Mouse (Mus musculus): Measurements from ENCODE around the gene Hibch. TPM values are rescaled to one million over a fixed set of nuclear protein-coding genes. Genes with fewer than 3 reads are reported as not detected.
"Not testable (repeated sequence)": the region's sequence is repeated elsewhere in the genome, so short reads cannot be mapped to it uniquely, and the experiment has no call there.

Hibch gene
- polyA plus RNA-seq, 1 experiment from 2014 or later: 33.7 TPM

GRCm38 (mm10) chr1:52918897-52919296 lies 74.2 kb downstream of the Hibch start:
- H3K4me1 ChIP-seq; H3K4me3 ChIP-seq; ATAC-seq (ENCODE audit: low FRiP score, low read depth); H3K4me2 ChIP-seq (replicated peaks); H3K36me3 ChIP-seq; H3K27ac ChIP-seq (replicated peaks); H3K9ac ChIP-seq (replicated peaks); H3K27me3 ChIP-seq; H3K9me3 ChIP-seq: not testable (repeated sequence)

- ATAC-seq (ENCODE audit: low FRiP score, low read depth); H3K9me3 ChIP-seq; H3K4me3 ChIP-seq; H3K9ac ChIP-seq (replicated peaks); H3K27ac ChIP-seq (replicated peaks); H3K4me2 ChIP-seq (replicated peaks); H3K27me3 ChIP-seq; H3K36me3 ChIP-seq; H3K4me1 ChIP-seq: not testable (repeated sequence)
- WGBS: 71% methylated on average over 1 of the region's 1 CpGs
Measured at GRCm38 (mm10) chr1:52924482-52924881, 79.8 kb downstream of the Hibch start.

DNA sequence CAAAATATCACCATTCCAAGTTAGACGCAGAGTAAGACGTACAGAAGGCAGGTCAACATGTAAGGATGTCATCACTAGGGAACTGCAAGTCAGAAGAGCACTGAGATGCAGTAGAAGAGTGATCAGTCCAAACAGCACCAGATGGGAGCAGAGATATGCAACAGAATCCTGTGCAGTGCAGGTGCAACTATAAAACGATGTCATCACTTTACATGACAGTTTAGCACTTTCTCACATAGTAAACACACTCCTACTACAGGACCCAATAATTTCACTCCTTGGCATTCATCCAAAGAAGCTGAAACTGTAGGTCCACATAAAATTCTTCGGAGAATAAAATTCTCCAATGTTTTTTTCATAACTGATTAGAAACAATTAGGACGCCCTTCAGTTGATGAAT lies 89.8 kb downstream of the Hibch start:
- Histone ChIP-seq H3K9me3 (peaks cover 6% of the 10 kb centered on the region; the same call in 1 of the 2 replicates), H3K4me1 (no peaks in the 10 kb centered on the region), H3K9ac (replicated peaks) (no peak overlapping the region), H3K4me3 (no peak overlapping the region), H3K27me3 (no peaks in the 10 kb centered on the region), H3K27ac (replicated peaks) (no peak overlapping the region), H3K4me2 (replicated peaks) (no peak overlapping the region), H3K36me3 (no peaks in the 10 kb centered on the region)
- ATAC-seq (ENCODE audit: low FRiP score, low read depth): no peak
- 94% methylated on average over 5 of the region's 5 CpGs for WGBS

GRCm38 (mm10) chr1:52939021-52939420 lies 94.3 kb downstream of the Hibch start:
- Histone ChIP-seq H3K27me3 (no peaks in the 10 kb centered on the region), H3K27ac (replicated peaks) (no peak overlapping the region)

DNA sequence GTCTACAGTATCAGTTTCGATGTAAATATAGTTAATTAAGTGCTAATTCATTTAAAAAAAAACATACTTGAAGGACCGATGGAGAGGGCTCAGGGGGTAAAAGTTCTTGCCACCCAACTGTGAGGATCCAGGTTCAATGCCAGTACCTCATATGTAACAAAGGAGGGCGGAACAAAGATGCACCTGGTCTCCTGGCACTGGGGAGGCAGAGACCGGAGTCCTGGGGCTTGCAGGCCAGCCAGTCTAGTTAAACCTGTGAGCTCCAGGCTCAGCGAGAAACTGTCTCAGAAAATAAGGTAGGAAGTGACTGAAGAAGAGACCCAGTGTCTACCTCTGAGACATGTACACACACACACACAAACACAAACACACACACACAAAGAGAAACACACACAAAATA lies 103.2 kb downstream of the Hibch start:
- Histone ChIP-seq H3K4me2 (replicated peaks) (no peak overlapping the region), H3K9me3 (no peaks in the 10 kb centered on the region), H3K36me3 (no peaks in the 10 kb centered on the region), H3K9ac (replicated peaks) (no peak overlapping the region), H3K4me1 (peaks cover 11% of the 10 kb centered on the region), H3K4me3 (no peak overlapping the region), H3K27ac (replicated peaks) (no peak overlapping the region), H3K27me3 (peaks cover 7% of the 10 kb centered on the region; the same call in 1 of the 2 replicates)
- ATAC-seq (ENCODE audit: low FRiP score, low read depth): no peak
- 87% methylated on average over 5 of the region's 5 CpGs for WGBS

More at GRCm38 (mm10) chr1:52939021-52939420, 94.3 kb downstream of the Hibch start:
- Histone ChIP-seq H3K4me1 (no peaks in the 10 kb centered on the region), H3K9ac (replicated peaks) (no peak overlapping the region), H3K9me3 (peaks cover 6% of the 10 kb centered on the region; the same call in 1 of the 2 replicates), H3K4me2 (replicated peaks) (no peak overlapping the region), H3K4me3 (no peak overlapping the region), H3K36me3 (no peaks in the 10 kb centered on the region)
- WGBS: 87% methylated on average over 1 of the region's 1 CpGs
- no peak for ATAC-seq (ENCODE audit: low FRiP score, low read depth)

- Histone ChIP-seq H3K27ac (replicated peaks) (no peak overlapping the region), H3K27me3 (peaks cover 15% of the 10 kb centered on the region; the same call in 1 of the 2 replicates), H3K9me3 (no peaks in the 10 kb centered on the region), H3K4me3 (no peak overlapping the region), H3K9ac (replicated peaks) (no peak overlapping the region), H3K36me3 (no peaks in the 10 kb centered on the region), H3K4me2 (replicated peaks) (no peak overlapping the region), H3K4me1 (peaks cover 20% of the 10 kb centered on the region)
- ATAC-seq (ENCODE audit: low FRiP score, low read depth): no peak
- WGBS: 60% methylated on average over 5 of the region's 5 CpGs
Measured at GRCm38 (mm10) chr1:52951146-52951868, 106.6 kb downstream of the Hibch start.

- H3K4me3 ChIP-seq: peak overlapping the region; percentile 58
- H3K9me3 ChIP-seq: no peaks in the 10 kb centered on the region
- H3K4me1 ChIP-seq: peaks cover 20% of the 10 kb centered on the region
- 7% methylated on average over 5 of the region's 5 CpGs for WGBS
- H3K4me2 ChIP-seq (replicated peaks): peak overlapping the region; percentile 96
- H3K36me3 ChIP-seq: no peaks in the 10 kb centered on the region
- no peak for ATAC-seq (ENCODE audit: low FRiP score, low read depth)
- no peak overlapping the region for H3K27ac ChIP-seq (replicated peaks)
- peak overlapping the region; percentile 60; the same call in 1 of the 2 replicates for H3K9ac ChIP-seq (replicated peaks)
- H3K27me3 ChIP-seq: peaks cover 15% of the 10 kb centered on the region; the same call in 1 of the 2 replicates
Measured at GRCm38 (mm10) chr1:52952143-52952542, 107.4 kb downstream of the Hibch start.

DNA sequence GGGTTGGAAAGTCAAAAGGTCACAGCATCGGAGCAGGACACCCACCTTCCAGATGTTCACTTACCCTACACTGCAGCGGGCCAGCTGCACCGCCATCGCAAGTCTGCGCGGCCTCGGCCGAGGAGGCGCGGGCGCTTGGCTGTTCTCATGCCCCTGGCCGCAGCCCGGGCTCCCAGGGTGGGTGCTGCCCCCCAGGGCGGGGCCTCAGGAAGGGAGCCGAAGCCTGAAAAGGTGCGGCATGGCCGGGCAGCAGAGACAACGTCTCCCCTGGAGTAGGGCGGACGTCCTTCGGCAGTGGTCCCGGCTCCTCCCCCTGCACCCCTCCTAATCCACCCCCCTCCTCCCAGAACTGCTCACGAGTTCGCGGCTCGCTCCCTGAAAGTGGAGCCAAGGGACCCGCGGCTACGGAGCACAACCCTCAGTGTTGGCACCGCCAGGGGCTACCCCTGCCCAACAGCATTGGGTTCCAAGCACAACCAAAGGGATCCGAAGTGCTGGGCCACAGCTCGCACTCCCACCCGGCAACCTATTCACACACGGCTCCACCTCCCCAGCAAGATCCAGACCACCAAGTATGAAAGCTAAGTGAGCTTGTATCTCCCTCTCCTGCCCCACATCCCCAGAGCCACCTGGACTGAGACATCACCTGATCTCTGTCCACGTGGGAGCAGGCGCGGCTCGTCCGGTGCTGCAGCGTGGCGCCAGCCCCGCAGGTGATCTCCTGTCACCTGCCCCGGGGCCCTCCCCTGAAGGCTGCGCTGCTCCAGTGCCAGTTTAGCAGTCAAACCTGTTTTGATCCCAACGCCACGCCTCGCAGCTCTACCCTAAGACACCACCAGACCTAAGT lies 108.0 kb downstream of the Hibch start:
- no peak overlapping the region for H3K27ac ChIP-seq (replicated peaks)
- no peaks in the 10 kb centered on the region for H3K9me3 ChIP-seq
- 1% methylated on average over 47 of the region's 47 CpGs for WGBS
- H3K36me3 ChIP-seq: no peaks in the 10 kb centered on the region
- H3K9ac ChIP-seq (replicated peaks): peak overlapping the region; percentile 60
- H3K4me2 ChIP-seq (replicated peaks): peak overlapping the region; percentile 96
- peak; percentile 82 for ATAC-seq (ENCODE audit: low FRiP score, low read depth)
- peak overlapping the region; percentile 58 for H3K4me3 ChIP-seq
- peaks cover 20% of the 10 kb centered on the region for H3K4me1 ChIP-seq
- peaks cover 15% of the 10 kb centered on the region; the same call in 1 of the 2 replicates for H3K27me3 ChIP-seq

GRCm38 (mm10) chr1:52953548-52953947 lies 108.8 kb downstream of the Hibch start:
- Histone ChIP-seq H3K36me3 (no peaks in the 10 kb centered on the region), H3K4me2 (replicated peaks) (peak overlapping the region; percentile 96), H3K4me1 (peaks cover 20% of the 10 kb centered on the region), H3K27ac (replicated peaks) (no peak overlapping the region), H3K9me3 (no peaks in the 10 kb centered on the region), H3K4me3 (peak overlapping the region; percentile 58), H3K9ac (replicated peaks) (no peak overlapping the region), H3K27me3 (peaks cover 15% of the 10 kb centered on the region; the same call in 1 of the 2 replicates)
- WGBS: 16% methylated on average over 4 of the region's 4 CpGs
- peak; percentile 19 for ATAC-seq (ENCODE audit: low FRiP score, low read depth)

- peaks cover 15% of the 10 kb centered on the region; the same call in 1 of the 2 replicates for H3K27me3 ChIP-seq
- 87% methylated on average over 2 of the region's 2 CpGs for WGBS
- ATAC-seq (ENCODE audit: low FRiP score, low read depth): no peak
Measured at GRCm38 (mm10) chr1:52954456-52954855, 109.7 kb downstream of the Hibch start.

GRCm38 (mm10) chr1:52955102-52955501 lies 110.4 kb downstream of the Hibch start:
- no peaks in the 10 kb centered on the region for H3K9me3 ChIP-seq
- 30% methylated on average over 6 of the region's 6 CpGs for WGBS
- H3K4me3 ChIP-seq: no peak overlapping the region
- no peaks in the 10 kb centered on the region for H3K36me3 ChIP-seq
- peaks cover 20% of the 10 kb centered on the region for H3K4me1 ChIP-seq
- no peak overlapping the region for H3K9ac ChIP-seq (replicated peaks)
- no peak overlapping the region for H3K4me2 ChIP-seq (replicated peaks)
- ATAC-seq (ENCODE audit: low FRiP score, low read depth): no peak
- peaks cover 15% of the 10 kb centered on the region; the same call in 1 of the 2 replicates for H3K27me3 ChIP-seq
- no peak overlapping the region for H3K27ac ChIP-seq (replicated peaks)

More at GRCm38 (mm10) chr1:52954456-52954855, 109.7 kb downstream of the Hibch start:
- no peak overlapping the region for H3K9ac ChIP-seq (replicated peaks)
- no peak overlapping the region for H3K4me3 ChIP-seq
- H3K9me3 ChIP-seq: no peaks in the 10 kb centered on the region
- H3K4me2 ChIP-seq (replicated peaks): no peak overlapping the region
- no peaks in the 10 kb centered on the region for H3K36me3 ChIP-seq
- H3K27ac ChIP-seq (replicated peaks): no peak overlapping the region
- H3K4me1 ChIP-seq: peaks cover 20% of the 10 kb centered on the region

- H3K9me3 ChIP-seq: no peaks in the 10 kb centered on the region
- WGBS: 56% methylated on average over 4 of the region's 4 CpGs
- H3K27ac ChIP-seq (replicated peaks): no peak overlapping the region
- peaks cover 15% of the 10 kb centered on the region; the same call in 1 of the 2 replicates for H3K27me3 ChIP-seq
- H3K9ac ChIP-seq (replicated peaks): no peak overlapping the region
- H3K4me1 ChIP-seq: peaks cover 20% of the 10 kb centered on the region
- H3K36me3 ChIP-seq: no peaks in the 10 kb centered on the region
- no peak overlapping the region for H3K4me2 ChIP-seq (replicated peaks)
- no peak for ATAC-seq (ENCODE audit: low FRiP score, low read depth)
- no peak overlapping the region for H3K4me3 ChIP-seq
Measured at GRCm38 (mm10) chr1:52956746-52957145, 112.0 kb downstream of the Hibch start.

Data from midbrain, embryonic 12.5 days (tissue).